Mouse (Mus musculus) intestine, embryonic 14.5 days (tissue): ENCODE data around the gene Usp54. TPM values are rescaled to one million over a fixed set of nuclear protein-coding genes. Genes with fewer than 3 reads are reported as not detected.
A peak's percentile ranks its signal among the peaks of the same experiment; 100 is the strongest.

Source experiments
- microRNA-seq: library from miRNA; unstranded; fragments of <30 nt; microRNA quantifications from one replicate; pipeline ENCODE4, GENCODE M21; 2016
- polyA plus RNA-seq: library from polyadenylated mRNA; unstranded; fragments of >200 nt; fragmentation: Nextera tagmentation; extraction: Ambion mirVana; gene quantifications from 2 replicates; pipeline ENCODE4 v1.2.1, GENCODE M21; 2014

Gene Usp54
- polyA plus RNA-seq, 1 experiment from 2014 or later: 8.9 TPM

Small RNA genes lying within 50 kb of the gene (microRNA-seq; reads per million reads assigned to microRNA genes)
- 1.1 reads per million, percentile 9 among the genes with 10 or more reads in this experiment for gene Mir6946

Other genes starting within 250 kb of the Usp54 start
- 96.7 and 103 TPM in 2 replicates for gene Mrps16, start 247.4 kb downstream of the Usp54 start, polyA plus RNA-seq
- 0.08 and 0.36 TPM in 2 replicates for gene Cfap70, start 188.8 kb downstream of the Usp54 start, polyA plus RNA-seq
- gene Anxa7, start 160.9 kb downstream of the Usp54 start, polyA plus RNA-seq: 41.4 and 46.2 TPM in 2 replicates
- gene Mss51, start 144.2 kb downstream of the Usp54 start, polyA plus RNA-seq: 0.95 and 1.0 TPM in 2 replicates
- gene Ppp3cb, start 94.5 kb downstream of the Usp54 start, polyA plus RNA-seq: 57.2 and 58.7 TPM in 2 replicates
- not detected in 2 replicates for gene Myoz1, start 15.5 kb upstream of the Usp54 start, polyA plus RNA-seq
- 0.18 and 0.19 TPM in 2 replicates for gene Synpo2l, start 27.3 kb upstream of the Usp54 start, polyA plus RNA-seq
- gene Sec24c, start 33.2 kb upstream of the Usp54 start, polyA plus RNA-seq: 87.4 and 92.4 TPM in 2 replicates
- gene Fut11, start 53.9 kb upstream of the Usp54 start, polyA plus RNA-seq: 19.6 and 20.0 TPM in 2 replicates
- gene Chchd1, start 61.9 kb upstream of the Usp54 start, polyA plus RNA-seq: 231 and 234 TPM in 2 replicates
- 30.3 and 35.9 TPM in 2 replicates for gene Zswim8, start 66.5 kb upstream of the Usp54 start, polyA plus RNA-seq
- gene Ndst2, start 93.5 kb upstream of the Usp54 start, polyA plus RNA-seq: 29.2 and 29.6 TPM in 2 replicates
- 47.6 and 53.3 TPM in 2 replicates for gene Camk2g, start 153.0 kb upstream of the Usp54 start, polyA plus RNA-seq
- gene Plau, start 195.6 kb upstream of the Usp54 start, polyA plus RNA-seq: 1.1 and 1.3 TPM in 2 replicates